Mouse (Mus musculus): ENCODE results near the gene Ncf4. TPM values are rescaled to one million over a fixed set of nuclear protein-coding genes. Genes with fewer than 3 reads are reported as not detected.
A peak's percentile ranks its signal among the peaks of the same experiment; 100 is the strongest.
"Not testable (repeated sequence)": the region's sequence is repeated elsewhere in the genome, so short reads cannot be mapped to it uniquely, and the experiment has no call there.

Gene Ncf4
- total RNA-seq, 4 experiments from 2014 or later = 1.2 to 4.5 (median 1.6) TPM

- no peak for DNase-seq (ENCODE audit: low spot score)
Measured at GRCm38 (mm10) chr15:78248410-78248809, 3.8 kb downstream of the Ncf4 start.

GRCm38 (mm10) chr15:78254751-78255150 lies 10.2 kb downstream of the Ncf4 start:
- no peak for DNase-seq (ENCODE audit: low spot score)

- DNase-seq (ENCODE audit: low spot score) = not testable (repeated sequence)
Measured at GRCm38 (mm10) chr15:78256602-78257259, 12.1 kb downstream of the Ncf4 start.

- peak; percentile 68 for DNase-seq (ENCODE audit: low spot score)
Measured at GRCm38 (mm10) chr15:78257326-78258050, 12.9 kb downstream of the Ncf4 start.

- peak; percentile 54 for DNase-seq (ENCODE audit: low spot score)
Measured at GRCm38 (mm10) chr15:78258246-78258865, 13.8 kb downstream of the Ncf4 start.

- DNase-seq (ENCODE audit: low spot score) = no peak
Measured at GRCm38 (mm10) chr15:78260668-78261333, 16.2 kb downstream of the Ncf4 start.

- no peak for DNase-seq (ENCODE audit: low spot score)
Measured at GRCm38 (mm10) chr15:78263286-78263685, 18.7 kb downstream of the Ncf4 start.

GRCm38 (mm10) chr15:78267441-78267840 lies 22.8 kb downstream of the Ncf4 start:
- DNase-seq (ENCODE audit: low spot score) = peak; percentile 19

- DNase-seq (ENCODE audit: low spot score) = no peak
Measured at GRCm38 (mm10) chr15:78267865-78268264, 23.3 kb downstream of the Ncf4 start.

- DNase-seq (ENCODE audit: low spot score) = no peak
Measured at GRCm38 (mm10) chr15:78271208-78271607, 26.6 kb downstream of the Ncf4 start.

GRCm38 (mm10) chr15:78278308-78278707 lies 33.7 kb downstream of the Ncf4 start:
- DNase-seq (ENCODE audit: low spot score) = no peak

GRCm38 (mm10) chr15:78287941-78288340 lies 43.3 kb downstream of the Ncf4 start:
- no peak for DNase-seq (ENCODE audit: low spot score)

GRCm38 (mm10) chr15:78289775-78290174 lies 45.2 kb downstream of the Ncf4 start:
- DNase-seq (ENCODE audit: low spot score) = not testable (repeated sequence)

- DNase-seq (ENCODE audit: low spot score) = not testable (repeated sequence)
Measured at GRCm38 (mm10) chr15:78293228-78293627, 48.6 kb downstream of the Ncf4 start.

- no peak for DNase-seq (ENCODE audit: low spot score)
Measured at GRCm38 (mm10) chr15:78293716-78294115, 49.1 kb downstream of the Ncf4 start.

GRCm38 (mm10) chr15:78298558-78298957 lies 54.0 kb downstream of the Ncf4 start:
- no peak for DNase-seq (ENCODE audit: low spot score)

- no peak for DNase-seq (ENCODE audit: low spot score)
Measured at GRCm38 (mm10) chr15:78299641-78300040, 55.0 kb downstream of the Ncf4 start.

GRCm38 (mm10) chr15:78300773-78301172 lies 56.2 kb downstream of the Ncf4 start:
- no peak for DNase-seq (ENCODE audit: low spot score)

GRCm38 (mm10) chr15:78302718-78303117 lies 58.1 kb downstream of the Ncf4 start:
- no peak for DNase-seq (ENCODE audit: low spot score)

- DNase-seq (ENCODE audit: low spot score) = no peak
Measured at GRCm38 (mm10) chr15:78303665-78304233, 59.1 kb downstream of the Ncf4 start.

- DNase-seq (ENCODE audit: low spot score) = no peak
Measured at GRCm38 (mm10) chr15:78305341-78305933, 60.8 kb downstream of the Ncf4 start, which contains the start of gene Csf2rb2. TSS of gene Csf2rb2 (minus strand) at chr15:78305721.

Measured in heart, adult 8-10 months (tissue).